Mouse (Mus musculus): ENCODE measurements around the gene Gm17334. TPM values are rescaled to one million over a fixed set of nuclear protein-coding genes. Genes with fewer than 3 reads are reported as not detected.

Gene Gm17334
- total and polyA plus RNA-seq, 3 experiments, result not detected

- Histone ChIP-seq H3K9ac (ENCODE audit: control insufficient read depth, low read depth, low read length, poor library complexity, severe bottlenecking) (no peak overlapping the region), H3K27ac (ENCODE audit: control insufficient read depth, low read depth, low read length) (no peak overlapping the region), H3K9me3 (replicated peaks; ENCODE audit: insufficient read depth, low read length) (no peaks in the 10 kb centered on the region), H3K79me2 (ENCODE audit: control insufficient read depth, insufficient read depth, low read length, poor library complexity) (no peaks in the 10 kb centered on the region), H3K4me3 (ENCODE audit: control insufficient read depth in 1 of 2, insufficient read depth in 1 of 2, low read depth in 2 of 2, low read length in 2 of 2) (no peak overlapping the region), H3K4me1 (ENCODE audit: control insufficient read depth in 1 of 2, insufficient read depth in 2 of 2, low read length in 2 of 2) (peaks cover 0 to 4% of the 10 kb centered on the region in 2 experiments; a peak in 1 of 4 replicates), H3K36me3 (ENCODE audit: control insufficient read depth in 1 of 2, insufficient read depth in 2 of 2, low read length in 2 of 2) (no peaks in the 10 kb centered on the region), H3K27me3 (ENCODE audit: control insufficient read depth in 1 of 2, insufficient read depth in 2 of 2, low read length in 2 of 2) (no peaks in the 10 kb centered on the region; a peak in 1 of 4 replicates)
- no peak for DNase-seq (ENCODE audit: low read depth, low spot score)
- TF ChIP-seq MAX (IDR thresholded peaks at IDR 0.05; ENCODE audit: low read length) (no peak), POLR2AphosphoS2 (IDR thresholded peaks at IDR 0.05; ENCODE audit: low read length) (no peak), ZMIZ1 (IDR thresholded peaks at IDR 0.05; ENCODE audit: low read depth, low read length) (no peak), NELFE (IDR thresholded peaks at IDR 0.05; ENCODE audit: low read depth, low read length) (no peak), SMC3 (IDR thresholded peaks at IDR 0.05; ENCODE audit: low read depth, low read length) (no peak), MXI1 (IDR thresholded peaks at IDR 0.05; ENCODE audit: low read depth, low read length) (no peak), ZKSCAN1 (IDR thresholded peaks at IDR 0.05; ENCODE audit: low read depth, low read length) (no peak), GATA1 (IDR thresholded peaks at IDR 0.05; ENCODE audit: low read depth, low read length) (no peak), POLR2AphosphoS5 (IDR thresholded peaks at IDR 0.05; ENCODE audit: borderline replicate concordance, low read depth, low read length) (no peak), GABPA (IDR thresholded peaks at IDR 0.05; ENCODE audit: low read depth, low read length) (no peak), EP300 (IDR thresholded peaks at IDR 0.05; ENCODE audit: low read depth in 1 of 2, low read length in 2 of 2) (no peak)
Measured at GRCm38 (mm10) chr11:53819511-53819910, 46.5 kb upstream of the Gm17334 start.

GRCm38 (mm10) chr11:53818794-53819193 lies 45.8 kb upstream of the Gm17334 start:
- no peak overlapping the region for H3K9ac ChIP-seq (ENCODE audit: control insufficient read depth, low read depth, low read length, poor library complexity, severe bottlenecking)
- H3K4me1 ChIP-seq (ENCODE audit: control insufficient read depth in 1 of 2, insufficient read depth in 2 of 2, low read length in 2 of 2), result peaks cover 0 to 4% of the 10 kb centered on the region in 2 experiments; a peak in 1 of 4 replicates
- H3K9me3 ChIP-seq (replicated peaks; ENCODE audit: insufficient read depth, low read length), result no peaks in the 10 kb centered on the region
- H3K79me2 ChIP-seq (ENCODE audit: control insufficient read depth, insufficient read depth, low read length, poor library complexity), result no peaks in the 10 kb centered on the region
- TF ChIP-seq MXI1 (IDR thresholded peaks at IDR 0.05; ENCODE audit: low read depth, low read length) (no peak), ETS1 (IDR thresholded peaks at IDR 0.05; ENCODE audit: low read depth, low read length) (no peak), E2F4 (IDR thresholded peaks at IDR 0.05; ENCODE audit: borderline replicate concordance, low read depth, low read length) (no peak)
- H3K4me3 ChIP-seq (ENCODE audit: control insufficient read depth in 1 of 2, insufficient read depth in 1 of 2, low read depth in 2 of 2, low read length in 2 of 2), result no peak overlapping the region
- peaks cover 0 to 4% of the 10 kb centered on the region in 2 experiments; a peak in 2 of 4 replicates for H3K27me3 ChIP-seq (ENCODE audit: control insufficient read depth in 1 of 2, insufficient read depth in 2 of 2, low read length in 2 of 2)
- no peak overlapping the region for H3K27ac ChIP-seq (ENCODE audit: control insufficient read depth, low read depth, low read length)
- no peak for DNase-seq (ENCODE audit: low read depth, low spot score)
- no peaks in the 10 kb centered on the region for H3K36me3 ChIP-seq (ENCODE audit: control insufficient read depth in 1 of 2, insufficient read depth in 2 of 2, low read length in 2 of 2)

DNA sequence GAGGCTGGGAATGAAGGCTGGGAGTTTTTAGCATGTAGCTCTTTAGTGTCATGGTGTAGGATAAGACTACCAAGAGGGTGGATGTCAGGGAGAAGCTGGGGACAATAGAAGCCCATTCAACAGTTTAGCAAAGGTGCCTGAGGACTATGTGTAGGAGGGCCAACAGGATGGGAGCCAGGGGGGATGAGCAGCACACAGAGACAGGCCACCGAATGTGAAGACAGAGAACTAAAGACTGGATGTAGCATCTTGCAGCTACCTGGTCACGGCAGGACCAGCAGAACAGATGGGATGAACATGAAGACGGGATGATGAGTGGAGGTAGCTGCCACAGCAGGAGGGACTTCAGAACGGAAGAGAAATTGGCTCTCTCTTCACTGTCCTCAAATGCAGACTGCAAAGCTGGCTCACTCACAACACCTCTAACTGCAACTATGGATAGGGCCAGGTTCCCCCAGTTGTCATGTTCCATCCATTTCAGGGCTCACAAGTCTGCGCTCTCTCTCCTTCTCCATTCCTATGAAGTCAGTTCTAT lies 43.9 kb upstream of the Gm17334 start:
- Histone ChIP-seq H3K27ac (ENCODE audit: control insufficient read depth, low read depth, low read length) (no peak overlapping the region), H3K4me3 (ENCODE audit: control insufficient read depth in 1 of 2, insufficient read depth in 1 of 2, low read depth in 2 of 2, low read length in 2 of 2) (no peak overlapping the region), H3K79me2 (ENCODE audit: control insufficient read depth, insufficient read depth, low read length, poor library complexity) (no peaks in the 10 kb centered on the region), H3K36me3 (ENCODE audit: control insufficient read depth in 1 of 2, insufficient read depth in 2 of 2, low read length in 2 of 2) (no peaks in the 10 kb centered on the region), H3K4me1 (ENCODE audit: control insufficient read depth in 1 of 2, insufficient read depth in 2 of 2, low read length in 2 of 2) (peaks cover 0 to 4% of the 10 kb centered on the region in 2 experiments; a peak in 1 of 4 replicates), H3K9me3 (replicated peaks; ENCODE audit: insufficient read depth, low read length) (no peaks in the 10 kb centered on the region), H3K9ac (ENCODE audit: control insufficient read depth, low read depth, low read length, poor library complexity, severe bottlenecking) (no peak overlapping the region), H3K27me3 (ENCODE audit: control insufficient read depth in 1 of 2, insufficient read depth in 2 of 2, low read length in 2 of 2) (peaks cover 0 to 9% of the 10 kb centered on the region in 2 experiments; a peak in 2 of 4 replicates)
- TF ChIP-seq SIN3A (IDR thresholded peaks at IDR 0.05; ENCODE audit: low read length), result no peak
- no peak for TF ChIP-seq KAT2A (conservative IDR thresholded peaks at IDR 0.05; ENCODE audit: low read depth, low read length)
- no peak for TF ChIP-seq E2F4 (IDR thresholded peaks at IDR 0.05; ENCODE audit: borderline replicate concordance, low read depth, low read length)
- no peak for TF ChIP-seq RAD21 (IDR thresholded peaks at IDR 0.05; ENCODE audit: low read depth, low read length)
- TF ChIP-seq SMC3 (IDR thresholded peaks at IDR 0.05; ENCODE audit: low read depth, low read length), result no peak
- no peak for TF ChIP-seq RCOR1 (IDR thresholded peaks at IDR 0.05; ENCODE audit: low read depth, low read length)
- TF ChIP-seq MYC (IDR thresholded peaks at IDR 0.05; ENCODE audit: low read depth, low read length), result no peak
- no peak for TF ChIP-seq HCFC1 (IDR thresholded peaks at IDR 0.05; ENCODE audit: low read depth, low read length)
- TF ChIP-seq BHLHE40 (IDR thresholded peaks at IDR 0.05; ENCODE audit: borderline replicate concordance, low read depth, low read length), result no peak
- TF ChIP-seq USF1 (IDR thresholded peaks at IDR 0.05; ENCODE audit: low read depth, low read length), result no peak
- no peak for TF ChIP-seq GABPA (IDR thresholded peaks at IDR 0.05; ENCODE audit: low read depth, low read length)
- no peak for TF ChIP-seq POLR2A (IDR thresholded peaks at IDR 0.05; ENCODE audit: control insufficient read depth in 1 of 2, insufficient read depth in 1 of 2, low read depth in 1 of 2, low read length in 2 of 2, poor library complexity in 1 of 2)
- no peak for TF ChIP-seq TBP (IDR thresholded peaks at IDR 0.05; ENCODE audit: low read depth, low read length)
- TF ChIP-seq ZMIZ1 (IDR thresholded peaks at IDR 0.05; ENCODE audit: low read depth, low read length), result no peak
- TF ChIP-seq POLR2AphosphoS2 (IDR thresholded peaks at IDR 0.05; ENCODE audit: low read length), result no peak
- TF ChIP-seq POLR2AphosphoS5 (IDR thresholded peaks at IDR 0.05; ENCODE audit: borderline replicate concordance, low read depth, low read length), result no peak
- TF ChIP-seq ETS1 (IDR thresholded peaks at IDR 0.05; ENCODE audit: low read depth, low read length), result no peak
- TF ChIP-seq EP300 (IDR thresholded peaks at IDR 0.05; ENCODE audit: low read depth in 1 of 2, low read length in 2 of 2), result no peak
- TF ChIP-seq MXI1 (IDR thresholded peaks at IDR 0.05; ENCODE audit: low read depth, low read length), result no peak
- TF ChIP-seq UBTF (IDR thresholded peaks at IDR 0.05; ENCODE audit: borderline replicate concordance, insufficient read depth, low read depth, low read length), result no peak
- DNase-seq (ENCODE audit: low read depth, low spot score), result no peak

Measured in MEL (cell line).